Mouse (Mus musculus): ENCODE measurements around the gene Ap2a1. TPM values are rescaled to one million over a fixed set of nuclear protein-coding genes. Genes with fewer than 3 reads are reported as not detected.
A peak's percentile ranks its signal among the peaks of the same experiment; 100 is the strongest.
"Not testable (repeated sequence)": the region's sequence is repeated elsewhere in the genome, so short reads cannot be mapped to it uniquely, and the experiment has no call there.

The Ap2a1 gene
- polyA plus RNA-seq, 1 experiment from 2014 or later: 83.2 TPM

GRCm38 (mm10) chr7:44890180-44890579 is 39.1 kb downstream of the Ap2a1 start:
- Histone ChIP-seq H3K27me3 (ENCODE audit: insufficient read depth, low read length) (no peaks in the 10 kb centered on the region), H3K4me1 (ENCODE audit: insufficient read depth) (peaks cover 15% of the 10 kb centered on the region), H3K4me3 (ENCODE audit: low read depth, low read length) (no peak overlapping the region), H3K9ac (no peak overlapping the region), H3K9me3 (ENCODE audit: low read depth, low read length) (no peaks in the 10 kb centered on the region), H3K4me2 (no peak overlapping the region; the same call in 1 of the 2 replicates), H3K36me3 (ENCODE audit: insufficient read depth) (peaks cover 41% of the 10 kb centered on the region), H3K27ac (ENCODE audit: low read depth) (no peak overlapping the region)
- ATAC-seq (ENCODE audit: insufficient read depth) (no peak), DNase-seq (no peak)
- WGBS: 73% methylated on average over 6 of the region's 7 CpGs
- no peak for TF ChIP-seq CTCF (IDR thresholded peaks at IDR 0.05; ENCODE audit: low read depth)

- 83% methylated on average over 13 of the region's 13 CpGs for WGBS
- Histone ChIP-seq H3K27me3 (ENCODE audit: insufficient read depth, low read length) (no peaks in the 10 kb centered on the region), H3K4me3 (ENCODE audit: low read depth, low read length) (no peak overlapping the region), H3K36me3 (ENCODE audit: insufficient read depth) (peaks cover 55% of the 10 kb centered on the region), H3K9ac (no peak overlapping the region), H3K27ac (ENCODE audit: low read depth) (no peak overlapping the region), H3K9me3 (ENCODE audit: low read depth, low read length) (no peaks in the 10 kb centered on the region), H3K4me1 (ENCODE audit: insufficient read depth) (peaks cover 9% of the 10 kb centered on the region), H3K4me2 (no peak overlapping the region)
- no peak for DNase-seq
- ATAC-seq (ENCODE audit: insufficient read depth): no peak
- TF ChIP-seq CTCF (IDR thresholded peaks at IDR 0.05; ENCODE audit: low read depth): no peak
These were observed 40.8 kb downstream of the Ap2a1 start for GRCm38 (mm10) chr7:44888256-44889105.

GRCm38 (mm10) chr7:44886964-44887363 is 42.3 kb downstream of the Ap2a1 start:
- no peaks in the 10 kb centered on the region for H3K27me3 ChIP-seq (ENCODE audit: insufficient read depth, low read length)
- ATAC-seq (ENCODE audit: insufficient read depth) (no peak), DNase-seq (no peak)
- no peak overlapping the region for H3K4me2 ChIP-seq
- TF ChIP-seq CTCF (IDR thresholded peaks at IDR 0.05; ENCODE audit: low read depth): no peak
- no peak overlapping the region for H3K9ac ChIP-seq
- no peak overlapping the region for H3K27ac ChIP-seq (ENCODE audit: low read depth)
- peaks cover 69% of the 10 kb centered on the region for H3K36me3 ChIP-seq (ENCODE audit: insufficient read depth)
- H3K9me3 ChIP-seq (ENCODE audit: low read depth, low read length): no peaks in the 10 kb centered on the region
- peaks cover 4% of the 10 kb centered on the region; the same call in 1 of the 2 replicates for H3K4me1 ChIP-seq (ENCODE audit: insufficient read depth)
- WGBS: 80% methylated on average over 7 of the region's 7 CpGs
- H3K4me3 ChIP-seq (ENCODE audit: low read depth, low read length): no peak overlapping the region

GRCm38 (mm10) chr7:44884637-44885036 is 44.7 kb downstream of the Ap2a1 start:
- no peak for DNase-seq
- Histone ChIP-seq H3K4me1 (ENCODE audit: insufficient read depth) (no peaks in the 10 kb centered on the region), H3K4me3 (ENCODE audit: low read depth, low read length) (no peak overlapping the region), H3K27me3 (ENCODE audit: insufficient read depth, low read length) (no peaks in the 10 kb centered on the region), H3K27ac (ENCODE audit: low read depth) (no peak overlapping the region), H3K9ac (no peak overlapping the region), H3K9me3 (ENCODE audit: low read depth, low read length) (no peaks in the 10 kb centered on the region), H3K36me3 (ENCODE audit: insufficient read depth) (peaks cover 90% of the 10 kb centered on the region), H3K4me2 (no peak overlapping the region)
- ATAC-seq (ENCODE audit: insufficient read depth): no peak
- no peak for TF ChIP-seq CTCF (IDR thresholded peaks at IDR 0.05; ENCODE audit: low read depth)
- 95% methylated on average over 5 of the region's 5 CpGs for WGBS

- TF ChIP-seq CTCF (IDR thresholded peaks at IDR 0.05; ENCODE audit: low read depth): no peak
- no peak for ATAC-seq (ENCODE audit: insufficient read depth)
- no peak for DNase-seq
These were observed 46.3 kb downstream of the Ap2a1 start for GRCm38 (mm10) chr7:44883036-44883435.

GRCm38 (mm10) chr7:44877833-44878232 is 51.5 kb downstream of the Ap2a1 start:
- Histone ChIP-seq H3K4me3 (ENCODE audit: low read depth, low read length) (no peak overlapping the region), H3K27me3 (ENCODE audit: insufficient read depth, low read length) (no peaks in the 10 kb centered on the region), H3K9ac (no peak overlapping the region), H3K27ac (ENCODE audit: low read depth) (no peak overlapping the region), H3K36me3 (ENCODE audit: insufficient read depth) (peaks cover 67% of the 10 kb centered on the region), H3K9me3 (ENCODE audit: low read depth, low read length) (no peaks in the 10 kb centered on the region), H3K4me2 (no peak overlapping the region), H3K4me1 (ENCODE audit: insufficient read depth) (no peaks in the 10 kb centered on the region)
- DNase-seq (no peak), ATAC-seq (ENCODE audit: insufficient read depth) (no peak)
- no peak for TF ChIP-seq CTCF (IDR thresholded peaks at IDR 0.05; ENCODE audit: low read depth)
- WGBS: 84% methylated on average over 14 of the region's 14 CpGs

More at GRCm38 (mm10) chr7:44883036-44883435, 46.3 kb downstream of the Ap2a1 start:
- Histone ChIP-seq H3K4me2 (no peak overlapping the region), H3K9ac (no peak overlapping the region), H3K4me1 (ENCODE audit: insufficient read depth) (no peaks in the 10 kb centered on the region), H3K27ac (ENCODE audit: low read depth) (no peak overlapping the region), H3K36me3 (ENCODE audit: insufficient read depth) (peaks cover 90% of the 10 kb centered on the region), H3K9me3 (ENCODE audit: low read depth, low read length) (no peaks in the 10 kb centered on the region), H3K4me3 (ENCODE audit: low read depth, low read length) (no peak overlapping the region), H3K27me3 (ENCODE audit: insufficient read depth, low read length) (no peaks in the 10 kb centered on the region)
- 98% methylated on average over 3 of the region's 3 CpGs for WGBS

GRCm38 (mm10) chr7:44871774-44872173 is 57.5 kb downstream of the Ap2a1 start:
- peaks cover 16% of the 10 kb centered on the region for H3K4me1 ChIP-seq (ENCODE audit: insufficient read depth)
- not testable (repeated sequence) for DNase-seq; H3K4me3 ChIP-seq (ENCODE audit: low read depth, low read length); H3K4me2 ChIP-seq; H3K9ac ChIP-seq; H3K36me3 ChIP-seq (ENCODE audit: insufficient read depth); H3K27me3 ChIP-seq (ENCODE audit: insufficient read depth, low read length); H3K27ac ChIP-seq (ENCODE audit: low read depth); H3K9me3 ChIP-seq (ENCODE audit: low read depth, low read length); ATAC-seq (ENCODE audit: insufficient read depth)
- TF ChIP-seq CTCF (IDR thresholded peaks at IDR 0.05; ENCODE audit: low read depth): peak; percentile 11; the same call in 1 of the 2 replicates
- 86% methylated on average over 2 of the region's 2 CpGs for WGBS

All from lung, embryonic 14.5 days (tissue).